Mouse (Mus musculus): ENCODE data around the gene Fam104a.
"Not testable (repeated sequence)": the region's sequence is repeated elsewhere in the genome, so short reads cannot be mapped to it uniquely, and the experiment has no call there.

DNA sequence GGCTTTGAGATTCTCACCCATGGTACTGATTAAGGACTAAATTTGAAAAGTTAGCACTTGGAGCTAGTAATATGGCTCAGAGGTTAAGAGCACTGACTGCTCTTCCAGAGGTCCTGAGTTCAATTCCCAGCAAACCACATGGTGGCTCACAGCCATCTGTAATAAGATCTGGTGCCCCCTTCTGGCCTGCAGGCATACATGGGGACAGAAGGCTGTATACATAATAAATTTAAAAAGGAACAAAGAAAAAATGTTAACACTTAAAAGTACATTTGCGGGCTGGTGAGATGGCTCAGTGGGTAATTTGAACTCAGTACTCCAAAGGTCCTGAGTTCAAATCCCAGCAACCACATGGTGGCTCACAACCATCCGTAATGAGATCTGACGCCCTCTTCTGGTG is 23.7 kb downstream of the Fam104a start:
- TF ChIP-seq CTCF (IDR thresholded peaks at IDR 0.05; ENCODE audit: low read depth, low read length); POLR2A (IDR thresholded peaks at IDR 0.05; ENCODE audit: borderline replicate concordance, low read depth, low read length): not testable (repeated sequence)

Measured in bone marrow macrophage, adult 2 months (primary cell).